Mouse (Mus musculus): Measurements from ENCODE around the gene Cfap298. TPM values are rescaled to one million over a fixed set of nuclear protein-coding genes. Genes with fewer than 3 reads are reported as not detected.

Cfap298 gene
- polyA plus RNA-seq, 1 experiment from 2014 or later = 47.5 TPM

GRCm38 (mm10) chr16:90953770-90954169, 18.9 kb upstream of the Cfap298 start:
- Histone ChIP-seq H3K27me3 (ENCODE audit: control insufficient read depth, insufficient read depth, low read length) (no peaks in the 10 kb centered on the region), H3K9ac (ENCODE audit: low read length) (no peak overlapping the region), H3K36me3 (ENCODE audit: control insufficient read depth, insufficient read depth, low read length) (no peaks in the 10 kb centered on the region; the same call in 1 of the 2 replicates), H3K9me3 (ENCODE audit: control insufficient read depth, low read length) (no peaks in the 10 kb centered on the region), H3K4me2 (ENCODE audit: low read depth, low read length, severe bottlenecking) (no peak overlapping the region), H3K27ac (ENCODE audit: low read depth, low read length) (no peak overlapping the region), H3K4me3 (ENCODE audit: low read depth, low read length) (no peak overlapping the region), H3K4me1 (replicated peaks; ENCODE audit: control insufficient read depth, insufficient read depth, low read length) (no peaks in the 10 kb centered on the region)
- DNase-seq (ENCODE audit: low spot score) (no peak), ATAC-seq (replicated peaks; ENCODE audit: low FRiP score) (no peak)
- 88% methylated on average over 6 of the region's 6 CpGs for WGBS

- no peak for ATAC-seq (replicated peaks; ENCODE audit: low FRiP score)
- Histone ChIP-seq H3K36me3 (ENCODE audit: control insufficient read depth, insufficient read depth, low read length) (no peaks in the 10 kb centered on the region; the same call in 1 of the 2 replicates), H3K9me3 (ENCODE audit: control insufficient read depth, low read length) (no peaks in the 10 kb centered on the region), H3K4me2 (ENCODE audit: low read depth, low read length, severe bottlenecking) (no peak overlapping the region), H3K9ac (ENCODE audit: low read length) (no peak overlapping the region), H3K27me3 (ENCODE audit: control insufficient read depth, insufficient read depth, low read length) (no peaks in the 10 kb centered on the region), H3K4me1 (replicated peaks; ENCODE audit: control insufficient read depth, insufficient read depth, low read length) (no peaks in the 10 kb centered on the region), H3K27ac (ENCODE audit: low read depth, low read length) (no peak overlapping the region), H3K4me3 (ENCODE audit: low read depth, low read length) (no peak overlapping the region)
- 95% methylated on average over 9 of the region's 9 CpGs for WGBS
- no peak for DNase-seq (ENCODE audit: low spot score)
These were observed 18.2 kb upstream of the Cfap298 start for GRCm38 (mm10) chr16:90953147-90953546.

DNA sequence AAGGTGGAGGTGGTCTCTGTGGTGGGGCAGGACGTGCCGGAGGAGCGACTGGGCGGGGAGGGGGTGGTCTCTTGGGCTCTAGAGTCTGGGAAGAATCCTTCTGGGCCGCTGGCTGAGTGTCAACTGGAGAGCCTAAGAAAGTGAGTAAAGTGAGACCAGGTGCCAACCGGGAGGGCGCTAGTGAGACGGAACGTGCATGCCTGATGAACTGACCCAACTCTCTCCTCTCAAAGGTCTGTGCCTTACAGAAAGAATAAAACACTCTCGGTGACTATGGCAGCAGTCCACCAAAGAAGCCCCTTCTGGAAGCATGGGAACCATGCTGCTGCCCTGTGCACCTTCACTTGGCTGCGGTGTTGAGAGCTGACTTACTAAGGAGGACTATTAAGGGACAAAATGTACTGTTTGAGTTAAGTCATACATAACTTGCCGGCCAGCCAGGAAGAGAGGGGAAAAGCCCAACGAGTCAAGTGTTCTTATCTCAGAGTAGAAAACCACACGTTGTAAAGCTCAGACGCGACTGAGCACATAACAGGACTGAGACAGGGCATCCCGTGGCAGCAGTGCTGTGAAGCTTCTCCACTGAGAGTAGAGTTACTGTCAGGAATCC, 15.5 kb upstream of the Cfap298 start:
- no peak overlapping the region for H3K9ac ChIP-seq (ENCODE audit: low read length)
- ATAC-seq (replicated peaks; ENCODE audit: low FRiP score) (no peak), DNase-seq (ENCODE audit: low spot score) (no peak)
- H3K4me2 ChIP-seq (ENCODE audit: low read depth, low read length, severe bottlenecking) = no peak overlapping the region
- H3K27me3 ChIP-seq (ENCODE audit: control insufficient read depth, insufficient read depth, low read length) = no peaks in the 10 kb centered on the region
- no peaks in the 10 kb centered on the region; the same call in 1 of the 2 replicates for H3K36me3 ChIP-seq (ENCODE audit: control insufficient read depth, insufficient read depth, low read length)
- H3K27ac ChIP-seq (ENCODE audit: low read depth, low read length) = no peak overlapping the region
- H3K4me1 ChIP-seq (replicated peaks; ENCODE audit: control insufficient read depth, insufficient read depth, low read length) = no peaks in the 10 kb centered on the region
- 53% methylated on average over 17 of the region's 17 CpGs for whole genome bisulfite sequencing
- no peak overlapping the region for H3K4me3 ChIP-seq (ENCODE audit: low read depth, low read length)
- H3K9me3 ChIP-seq (ENCODE audit: control insufficient read depth, low read length) = no peaks in the 10 kb centered on the region

DNA sequence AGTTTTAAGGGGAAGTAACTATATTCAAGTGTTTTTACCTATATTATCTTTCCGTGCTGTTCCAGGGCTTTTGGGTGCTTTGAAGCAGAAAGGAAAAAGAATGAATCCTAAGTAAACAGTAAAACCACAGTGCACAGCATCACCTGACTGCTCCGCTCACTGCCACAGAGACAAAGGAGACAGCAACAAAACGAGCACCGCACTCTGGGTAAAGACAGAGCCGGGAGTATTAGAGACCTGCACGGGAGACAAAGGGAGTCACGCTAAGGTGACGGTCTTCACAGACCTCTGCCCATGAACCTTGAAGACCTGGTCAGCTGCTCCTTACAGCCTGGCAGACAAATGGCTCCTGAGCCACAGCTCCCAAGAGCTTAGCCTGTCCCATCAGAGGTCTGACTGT, 12.1 kb upstream of the Cfap298 start:
- no peaks in the 10 kb centered on the region for H3K9me3 ChIP-seq (ENCODE audit: control insufficient read depth, low read length)
- no peak overlapping the region for H3K27ac ChIP-seq (ENCODE audit: low read depth, low read length)
- H3K36me3 ChIP-seq (ENCODE audit: control insufficient read depth, insufficient read depth, low read length) = no peaks in the 10 kb centered on the region; the same call in 1 of the 2 replicates
- DNase-seq (ENCODE audit: low spot score) (no peak), ATAC-seq (replicated peaks; ENCODE audit: low FRiP score) (no peak)
- WGBS = 73% methylated on average over 8 of the region's 8 CpGs
- H3K4me1 ChIP-seq (replicated peaks; ENCODE audit: control insufficient read depth, insufficient read depth, low read length) = no peaks in the 10 kb centered on the region
- no peak overlapping the region for H3K9ac ChIP-seq (ENCODE audit: low read length)
- no peak overlapping the region for H3K4me2 ChIP-seq (ENCODE audit: low read depth, low read length, severe bottlenecking)
- no peak overlapping the region for H3K4me3 ChIP-seq (ENCODE audit: low read depth, low read length)
- H3K27me3 ChIP-seq (ENCODE audit: control insufficient read depth, insufficient read depth, low read length) = no peaks in the 10 kb centered on the region

DNA sequence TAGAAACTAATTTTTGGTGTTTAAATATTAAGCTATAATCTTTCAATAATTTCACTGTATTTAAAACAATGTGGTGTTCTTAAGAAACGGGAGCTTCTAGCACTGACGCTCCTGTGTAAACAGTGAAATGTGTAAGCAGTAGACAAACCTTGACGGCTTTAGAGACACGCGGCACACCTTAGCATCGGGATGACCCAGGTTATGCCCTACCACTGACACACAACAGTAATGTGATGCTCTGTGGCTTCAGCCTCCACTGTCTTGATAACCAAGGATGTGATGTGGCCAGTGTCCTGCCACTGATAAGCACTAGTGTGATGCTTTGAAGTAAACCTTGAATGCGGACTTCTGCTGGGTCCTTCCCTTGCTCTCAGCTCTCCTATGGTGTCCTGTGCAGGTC, 6.3 kb upstream of the Cfap298 start:
- no peak for DNase-seq (ENCODE audit: low spot score)
- H3K36me3 ChIP-seq (ENCODE audit: control insufficient read depth, insufficient read depth, low read length) = peaks cover 3% of the 10 kb centered on the region
- H3K4me3 ChIP-seq (ENCODE audit: low read depth, low read length) = no peak overlapping the region
- H3K27ac ChIP-seq (ENCODE audit: low read depth, low read length) = no peak overlapping the region
- H3K4me2 ChIP-seq (ENCODE audit: low read depth, low read length, severe bottlenecking) = no peak overlapping the region
- no peak for ATAC-seq (replicated peaks; ENCODE audit: low FRiP score)
- H3K9me3 ChIP-seq (ENCODE audit: control insufficient read depth, low read length) = no peaks in the 10 kb centered on the region
- WGBS = 95% methylated on average over 7 of the region's 7 CpGs
- no peak overlapping the region for H3K9ac ChIP-seq (ENCODE audit: low read length)
- no peaks in the 10 kb centered on the region for H3K4me1 ChIP-seq (replicated peaks; ENCODE audit: control insufficient read depth, insufficient read depth, low read length)
- no peaks in the 10 kb centered on the region for H3K27me3 ChIP-seq (ENCODE audit: control insufficient read depth, insufficient read depth, low read length)

DNA sequence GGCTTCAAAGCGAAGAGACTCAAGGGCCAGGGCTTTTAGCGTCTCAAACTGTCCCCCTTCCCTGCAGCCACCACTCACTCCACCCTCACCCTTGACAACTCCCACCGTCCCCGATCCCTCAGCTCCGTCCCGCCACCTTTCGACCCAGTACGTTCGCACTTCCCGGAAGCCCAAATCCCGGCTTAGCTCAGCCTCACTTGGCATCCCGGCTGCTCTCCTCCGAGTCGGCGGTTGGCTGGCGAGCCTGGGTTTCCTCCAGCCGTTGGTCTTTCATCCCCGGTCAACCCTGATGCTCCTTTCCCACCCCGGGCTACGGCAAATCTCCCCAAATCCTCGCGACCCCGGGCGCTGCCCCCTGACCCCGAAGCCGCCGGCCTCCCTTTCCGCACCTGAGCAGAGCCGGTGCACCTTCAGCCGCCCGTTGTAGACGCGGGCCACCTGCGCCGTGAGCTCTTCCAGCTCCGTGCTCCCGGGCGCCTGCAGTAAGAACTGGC, 674 bp downstream of the Cfap298 start:
- under 1% methylated on average over 38 of the region's 38 CpGs for WGBS

DNA sequence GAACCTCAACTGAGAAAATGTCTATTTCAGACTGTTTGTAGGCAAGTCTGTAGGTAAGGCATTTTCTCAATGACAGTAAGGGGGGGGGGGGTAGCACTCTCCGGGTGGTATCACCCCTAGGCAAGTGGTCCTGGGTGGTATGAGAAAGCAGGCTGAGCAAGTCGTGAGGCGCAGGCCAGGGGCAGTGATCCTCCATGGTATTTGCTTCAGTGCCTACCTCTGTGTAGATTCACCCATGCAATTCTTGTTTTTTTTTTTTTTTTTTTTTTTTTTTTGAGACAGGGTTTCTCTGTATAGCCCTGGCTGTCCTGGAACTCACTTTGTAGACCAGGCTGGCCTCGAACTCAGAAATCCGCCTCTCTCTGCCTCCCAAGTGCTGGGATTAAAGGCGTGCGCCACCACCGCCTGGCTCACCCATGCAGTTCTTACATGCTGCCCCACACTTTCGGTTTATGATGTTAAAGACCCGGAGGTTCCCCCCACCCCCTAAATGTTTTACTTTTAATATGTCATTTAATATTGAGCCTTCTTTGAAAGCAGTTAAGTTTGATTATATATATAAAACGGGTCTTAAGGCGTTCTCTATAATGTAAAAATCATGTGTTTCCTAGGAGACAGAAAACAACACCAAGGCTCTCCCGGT, 1.3 kb downstream of the Cfap298 start:
- H3K27ac ChIP-seq (ENCODE audit: low read depth, low read length) = peak overlapping the region; percentile 72; the same call in 1 of the 2 replicates
- DNase-seq (ENCODE audit: low spot score) = no peak
- H3K9ac ChIP-seq (ENCODE audit: low read length) = peak overlapping the region; percentile 84
- H3K27me3 ChIP-seq (ENCODE audit: control insufficient read depth, insufficient read depth, low read length) = no peaks in the 10 kb centered on the region
- no peak for ATAC-seq (replicated peaks; ENCODE audit: low FRiP score)
- H3K4me2 ChIP-seq (ENCODE audit: low read depth, low read length, severe bottlenecking) = peak overlapping the region; percentile 61
- peaks cover 3% of the 10 kb centered on the region for H3K36me3 ChIP-seq (ENCODE audit: control insufficient read depth, insufficient read depth, low read length)
- H3K4me1 ChIP-seq (replicated peaks; ENCODE audit: control insufficient read depth, insufficient read depth, low read length) = no peaks in the 10 kb centered on the region
- no peaks in the 10 kb centered on the region for H3K9me3 ChIP-seq (ENCODE audit: control insufficient read depth, low read length)
- peak overlapping the region; percentile 84 for H3K4me3 ChIP-seq (ENCODE audit: low read depth, low read length)
- 31% methylated on average over 13 of the region's 13 CpGs for WGBS

More for the DNA sequence above, 674 bp downstream of the Cfap298 start:
- H3K4me2 ChIP-seq (ENCODE audit: low read depth, low read length, severe bottlenecking) = peak overlapping the region; percentile 61
- no peaks in the 10 kb centered on the region for H3K4me1 ChIP-seq (replicated peaks; ENCODE audit: control insufficient read depth, insufficient read depth, low read length)
- peak; percentile 82 for DNase-seq (ENCODE audit: low spot score)
- H3K9me3 ChIP-seq (ENCODE audit: control insufficient read depth, low read length) = no peaks in the 10 kb centered on the region
- H3K4me3 ChIP-seq (ENCODE audit: low read depth, low read length) = peak overlapping the region; percentile 84
- peak; percentile 55 for ATAC-seq (replicated peaks; ENCODE audit: low FRiP score)
- H3K27me3 ChIP-seq (ENCODE audit: control insufficient read depth, insufficient read depth, low read length) = no peaks in the 10 kb centered on the region
- peak overlapping the region; percentile 72 for H3K27ac ChIP-seq (ENCODE audit: low read depth, low read length)
- peak overlapping the region; percentile 84 for H3K9ac ChIP-seq (ENCODE audit: low read length)
- H3K36me3 ChIP-seq (ENCODE audit: control insufficient read depth, insufficient read depth, low read length) = peaks cover 3% of the 10 kb centered on the region

DNA sequence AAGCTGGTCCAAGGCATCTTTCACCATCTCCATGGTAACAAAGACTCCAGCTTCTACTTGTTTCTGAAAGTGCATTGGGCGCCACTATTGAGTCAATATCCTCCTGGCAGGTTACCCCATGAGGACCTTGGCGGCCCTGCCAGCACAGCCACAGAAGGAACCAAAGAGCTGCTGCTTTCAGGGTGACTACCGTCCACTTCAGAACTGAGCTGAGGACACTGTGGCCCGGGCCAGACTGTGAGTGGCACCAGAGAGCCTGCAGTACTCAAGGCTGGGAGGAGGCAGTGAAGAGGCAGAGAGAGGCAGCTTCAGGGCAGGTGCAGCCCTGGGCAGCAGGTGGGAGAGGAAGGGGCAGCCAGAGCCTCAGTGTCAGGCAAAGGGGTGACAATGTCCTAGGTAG, 7.5 kb downstream of the Cfap298 start:
- WGBS = 83% methylated on average over 4 of the region's 4 CpGs
- Histone ChIP-seq H3K27ac (ENCODE audit: low read depth, low read length) (no peak overlapping the region), H3K4me1 (replicated peaks; ENCODE audit: control insufficient read depth, insufficient read depth, low read length) (no peaks in the 10 kb centered on the region), H3K9ac (ENCODE audit: low read length) (no peak overlapping the region), H3K4me3 (ENCODE audit: low read depth, low read length) (no peak overlapping the region), H3K27me3 (ENCODE audit: control insufficient read depth, insufficient read depth, low read length) (no peaks in the 10 kb centered on the region), H3K4me2 (ENCODE audit: low read depth, low read length, severe bottlenecking) (no peak overlapping the region), H3K9me3 (ENCODE audit: control insufficient read depth, low read length) (no peaks in the 10 kb centered on the region), H3K36me3 (ENCODE audit: control insufficient read depth, insufficient read depth, low read length) (no peaks in the 10 kb centered on the region)
- no peak for ATAC-seq (replicated peaks; ENCODE audit: low FRiP score)
- DNase-seq (ENCODE audit: low spot score) = peak; percentile 44
